Mouse (Mus musculus) layer of hippocampus, adult 8-10 months (tissue): ENCODE measurements around the gene Polr2a. TPM values are rescaled to one million over a fixed set of nuclear protein-coding genes. Genes with fewer than 3 reads are reported as not detected.

Experiments used
- total RNA-seq, 4 experiments: library from RNA; stranded (reverse); gene quantifications; 2 replicates each; pipeline ENCODE4 v1.2.4; 2022

The Polr2a gene
- total RNA-seq, 4 experiments from 2014 or later = 53.8 to 60.8 (median 59.1) TPM

Other genes with a start within 250 kb of the Polr2a start
- 1 to 10 TPM; 3.1 to 6.3 (median 5.0) TPM for gene Dnah2, start 209.5 kb downstream of the Polr2a start, total RNA-seq
- 100 to 1,000 TPM; 115 to 132 (median 124) TPM for gene Efnb3, start 198.4 kb downstream of the Polr2a start, total RNA-seq
- gene Wrap53, start 178.4 kb downstream of the Polr2a start, total RNA-seq = 10 to 100 TPM; 12.2 to 17.8 (median 12.3) TPM
- gene Trp53, start 178.3 kb downstream of the Polr2a start, total RNA-seq = 10 to 100 TPM; 27.7 to 36.7 (median 33.7) TPM
- gene Atp1b2, start 152.7 kb downstream of the Polr2a start, total RNA-seq = 100 to 1,000 TPM; 386 to 493 (median 443) TPM
- gene Shbg, start 140.7 kb downstream of the Polr2a start, total RNA-seq = under 1 TPM in 2 of 4 experiments, not detected in 2; 0.59 to 0.92 TPM
- gene Sat2, start 136.6 kb downstream of the Polr2a start, total RNA-seq = 10 to 100 TPM; 13.3 to 19.2 (median 14.8) TPM
- 100 to 1,000 TPM; 132 to 154 (median 139) TPM for gene Fxr2, start 125.6 kb downstream of the Polr2a start, total RNA-seq
- not detected for gene Sox15, start 103.3 kb downstream of the Polr2a start, total RNA-seq
- 10 to 100 TPM; 51.3 to 60.6 (median 56.8) TPM for gene Mpdu1, start 96.0 kb downstream of the Polr2a start, total RNA-seq
- gene Cd68, start 92.5 kb downstream of the Polr2a start, total RNA-seq = 100 to 1,000 TPM in 1 of 4 experiments, 10 to 100 TPM in 3; 10.8 to 113 (median 55.2) TPM
- gene Eif4a1, start 86.2 kb downstream of the Polr2a start, total RNA-seq = 100 to 1,000 TPM; 319 to 328 (median 325) TPM
- 100 to 1,000 TPM in 3 of 4 experiments, 10 to 100 TPM in 1; 82.9 to 123 (median 105) TPM for gene Senp3, start 76.6 kb downstream of the Polr2a start, total RNA-seq
- gene Tnfsf13, start 72.9 kb downstream of the Polr2a start, total RNA-seq = 1 to 10 TPM; 2.9 to 3.8 (median 3.2) TPM
- 10 to 100 TPM in 3 of 4 experiments, 1 to 10 TPM in 1; 9.5 to 17.3 (median 14.4) TPM for gene Tnfsf12, start 62.8 kb downstream of the Polr2a start, total RNA-seq
- gene Tnfsfm13, start 62.5 kb downstream of the Polr2a start, total RNA-seq = 1 to 10 TPM in 3 of 4 experiments, under 1 TPM in 1; 0.83 to 2.2 (median 1.3) TPM
- gene Slc35g3, start 3.3 kb upstream of the Polr2a start, total RNA-seq = not detected
- 100 to 1,000 TPM; 121 to 145 (median 129) TPM for gene Zbtb4, start 7.3 kb upstream of the Polr2a start, total RNA-seq
- gene Chrnb1, start 37.3 kb upstream of the Polr2a start, total RNA-seq = 1 to 10 TPM in 3 of 4 experiments, under 1 TPM in 1; 0.49 to 2.2 (median 1.1) TPM
- 10 to 100 TPM; 26.1 to 36.5 (median 30.6) TPM for gene Fgf11, start 43.2 kb upstream of the Polr2a start, total RNA-seq
- under 1 TPM in 2 of 4 experiments, not detected in 2; 0.17 to 0.47 TPM for gene Tmem102, start 47.0 kb upstream of the Polr2a start, total RNA-seq
- not detected for gene Gm39566, start 56.7 kb upstream of the Polr2a start, total RNA-seq
- not detected for gene Spem2, start 59.8 kb upstream of the Polr2a start, total RNA-seq
- under 1 TPM in 2 of 4 experiments, not detected in 2; 0.31 to 0.75 TPM for gene Spem1, start 63.5 kb upstream of the Polr2a start, total RNA-seq
- gene Nlgn2, start 79.1 kb upstream of the Polr2a start, total RNA-seq = 100 to 1,000 TPM; 189 to 200 (median 199) TPM
- gene Tmem256, start 79.9 kb upstream of the Polr2a start, total RNA-seq = 100 to 1,000 TPM; 113 to 131 (median 121) TPM
- 10 to 100 TPM; 17.1 to 21.8 (median 20.0) TPM for gene Plscr3, start 87.7 kb upstream of the Polr2a start, total RNA-seq
- gene Tnk1, start 100.1 kb upstream of the Polr2a start, total RNA-seq = not detected
- gene Tmem95, start 119.4 kb upstream of the Polr2a start, total RNA-seq = not detected
- 1 to 10 TPM; 1.4 to 2.8 (median 1.6) TPM for gene Kctd11, start 122.8 kb upstream of the Polr2a start, total RNA-seq
- under 1 TPM in 2 of 4 experiments, not detected in 2; 0.14 to 0.34 TPM for gene Acap1, start 136.9 kb upstream of the Polr2a start, total RNA-seq
- gene 2810408A11Rik, start 142.3 kb upstream of the Polr2a start, total RNA-seq = under 1 TPM in 2 of 4 experiments, not detected in 2; 0.64 to 0.72 TPM
- gene Neurl4, start 142.4 kb upstream of the Polr2a start, total RNA-seq = 100 to 1,000 TPM in 3 of 4 experiments, 10 to 100 TPM in 1; 92.4 to 126 (median 112) TPM
- gene Gps2, start 155.3 kb upstream of the Polr2a start, total RNA-seq = 10 to 100 TPM; 28.2 to 44.5 (median 38.4) TPM
- gene Eif5a, start 163.3 kb upstream of the Polr2a start, total RNA-seq = 100 to 1,000 TPM; 395 to 425 (median 420) TPM
- 10 to 100 TPM; 10.6 to 18.7 (median 13.9) TPM for gene Ybx2, start 177.2 kb upstream of the Polr2a start, total RNA-seq
- gene Slc2a4, start 189.6 kb upstream of the Polr2a start, total RNA-seq = 1 to 10 TPM; 3.0 to 4.6 (median 3.8) TPM
- not detected for gene Cldn7, start 206.1 kb upstream of the Polr2a start, total RNA-seq
- 100 to 1,000 TPM; 108 to 123 (median 119) TPM for gene Ctdnep1, start 222.5 kb upstream of the Polr2a start, total RNA-seq
- 10 to 100 TPM; 69.7 to 96.0 (median 77.7) TPM for gene Elp5, start 223.9 kb upstream of the Polr2a start, total RNA-seq
- 100 to 1,000 TPM; 232 to 255 (median 246) TPM for gene Gabarap, start 232.5 kb upstream of the Polr2a start, total RNA-seq
- gene Phf23, start 237.1 kb upstream of the Polr2a start, total RNA-seq = 10 to 100 TPM; 45.2 to 59.7 (median 49.7) TPM
- 10 to 100 TPM; 35.4 to 54.0 (median 41.6) TPM for gene Dvl2, start 242.0 kb upstream of the Polr2a start, total RNA-seq